Mouse (Mus musculus) lung, adult 2 months (tissue): ENCODE data around the gene Cldn3.

Source experiments
- CTCF ChIP-seq: fragments of 200-500 bp; IDR thresholded peaks from 2 replicates; pipeline ENCODE4 v1.5.1; 2011; ENCODE audit warnings: mild to moderate bottlenecking, low read length, control low read depth; ENCODE audit not compliant: insufficient read depth
- POLR2A ChIP-seq: fragments of 200-500 bp; IDR thresholded peaks from 2 replicates; pipeline ENCODE4 v1.6.1; 2011; ENCODE audit warnings: low read depth, mild to moderate bottlenecking, control low read depth, low read length, borderline replicate concordance; ENCODE audit errors: extremely low read depth

- no peak for TF ChIP-seq CTCF
- no peak for TF ChIP-seq POLR2A
Observed at GRCm38 (mm10) chr5:134955491-134955890, 30.5 kb upstream of the Cldn3 start.
